Mouse (Mus musculus) mouse trophoblast stem cell (cell line): ENCODE data around the gene Padi2.

Source experiments
- in situ Hi-C, 2 experiments: fragments of 300-500 bp; cut with MseI, MboI; formaldehyde crosslinking; loops; 2 replicates in 1 of 2; 3 replicates in 1 of 2; pipeline ENCODE4 v1.15.1; 2025

Gene Padi2

DNA sequence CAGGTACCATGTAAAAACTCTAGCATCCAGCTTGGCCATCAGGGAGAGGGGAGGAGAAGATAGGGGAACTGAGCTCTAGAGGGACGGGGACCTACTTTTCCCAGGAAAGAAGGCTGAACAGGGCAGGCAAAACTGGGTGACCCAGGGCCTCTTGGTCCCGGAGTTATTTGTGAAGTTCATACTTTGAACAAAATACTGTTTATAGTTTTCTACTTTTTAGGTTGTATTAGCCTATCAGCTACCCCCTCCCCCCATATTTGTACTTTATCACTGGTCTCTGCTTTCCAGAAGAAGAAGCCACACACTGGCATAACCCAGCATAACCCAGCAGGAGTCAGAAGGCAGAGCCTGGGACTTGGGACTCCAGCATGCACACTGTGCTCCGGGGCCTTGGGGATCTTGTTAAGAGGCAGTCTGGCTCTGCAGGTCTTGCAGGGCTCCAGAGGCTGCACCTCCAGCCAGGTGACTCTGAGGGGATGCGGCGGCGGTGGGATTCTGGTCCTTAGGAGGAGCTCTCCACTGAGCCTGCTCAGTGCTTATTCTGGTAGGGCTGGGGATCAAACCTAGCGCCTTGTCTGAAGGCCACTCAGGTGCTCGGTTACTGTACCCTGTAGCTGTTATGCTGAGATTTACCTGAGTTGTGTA lies 25.0 kb upstream of the Padi2 start:
- in situ Hi-C loops, result no loop called here

DNA sequence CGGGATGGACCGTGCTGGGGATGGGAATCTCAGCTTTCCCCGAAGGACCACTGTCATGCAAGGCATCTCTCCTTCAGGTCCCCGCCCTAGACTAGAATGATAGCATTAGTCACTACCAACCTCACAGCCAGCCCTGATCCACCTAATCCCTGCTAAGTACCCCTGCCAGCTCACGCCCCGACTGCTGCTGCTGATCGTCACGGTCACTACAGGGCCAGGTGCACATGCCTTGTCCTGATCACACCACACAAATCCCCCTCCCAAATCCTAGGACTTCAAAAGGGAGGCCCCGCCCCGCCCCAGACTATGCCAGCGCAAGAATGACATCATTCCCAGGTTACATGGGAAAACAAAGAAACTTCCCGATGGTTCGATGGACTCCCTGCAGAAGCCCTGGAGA lies 24.4 kb upstream of the Padi2 start:
- in situ Hi-C loops, result no loop called here

DNA sequence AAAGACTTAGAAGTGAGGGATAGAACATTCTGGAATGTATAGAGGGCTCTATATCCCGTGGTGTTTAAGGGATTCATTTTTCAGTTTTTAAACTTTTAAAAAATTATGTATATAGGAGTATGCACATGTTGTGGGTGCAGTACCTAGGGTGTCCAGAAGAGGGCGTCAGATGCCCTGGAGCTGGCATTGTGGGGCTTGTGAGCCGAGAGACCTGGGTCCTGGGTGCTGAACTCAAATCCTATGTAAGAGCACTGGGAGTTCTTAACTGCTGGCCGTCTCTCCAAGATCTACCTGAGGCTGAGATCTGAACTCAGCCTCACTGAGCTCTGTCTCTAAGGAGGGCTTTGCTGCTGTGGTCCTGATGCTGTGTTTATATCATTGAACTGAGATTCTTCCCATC lies 23.8 kb upstream of the Padi2 start:
- in situ Hi-C loops, result no loop called here

DNA sequence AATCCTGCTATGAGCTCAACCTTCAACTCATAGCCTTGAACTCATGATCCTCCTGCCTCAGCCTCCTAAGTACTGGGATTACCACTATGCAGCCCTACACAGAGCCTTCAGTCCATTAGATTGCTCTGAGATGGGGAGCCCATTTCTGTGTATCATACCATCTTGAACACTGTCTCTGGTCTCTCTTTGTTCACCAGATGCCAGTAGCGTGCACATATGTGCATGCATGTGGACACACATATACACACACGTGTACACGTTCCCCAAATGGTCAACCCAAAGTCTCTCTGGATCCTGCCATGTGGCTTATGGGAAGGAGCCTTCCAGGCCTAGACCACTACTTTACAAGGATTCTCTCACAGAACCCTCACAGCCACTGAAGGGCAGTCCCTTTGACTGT lies 23.2 kb upstream of the Padi2 start:
- in situ Hi-C loops, result no loop called here

DNA sequence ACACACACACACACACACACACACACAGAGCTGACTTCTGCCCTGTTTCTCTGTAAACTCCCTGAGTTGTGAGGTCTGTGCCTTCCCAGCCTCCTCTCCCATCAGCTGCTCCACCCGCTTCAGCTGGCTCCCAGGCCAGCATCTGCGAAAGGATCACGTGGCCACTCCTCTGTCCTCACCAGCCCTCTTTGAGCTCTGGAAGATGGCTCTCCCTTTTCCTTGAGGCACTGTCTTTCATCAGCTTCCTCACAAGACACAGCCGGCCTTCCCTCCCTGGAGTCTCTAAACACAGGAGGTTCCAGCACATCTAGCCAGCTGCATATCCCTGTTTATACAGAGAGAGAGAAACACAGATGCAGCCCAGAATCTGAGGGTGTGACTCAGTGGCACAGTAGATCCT lies 22.3 kb upstream of the Padi2 start:
- in situ Hi-C loops, result no loop called here

DNA sequence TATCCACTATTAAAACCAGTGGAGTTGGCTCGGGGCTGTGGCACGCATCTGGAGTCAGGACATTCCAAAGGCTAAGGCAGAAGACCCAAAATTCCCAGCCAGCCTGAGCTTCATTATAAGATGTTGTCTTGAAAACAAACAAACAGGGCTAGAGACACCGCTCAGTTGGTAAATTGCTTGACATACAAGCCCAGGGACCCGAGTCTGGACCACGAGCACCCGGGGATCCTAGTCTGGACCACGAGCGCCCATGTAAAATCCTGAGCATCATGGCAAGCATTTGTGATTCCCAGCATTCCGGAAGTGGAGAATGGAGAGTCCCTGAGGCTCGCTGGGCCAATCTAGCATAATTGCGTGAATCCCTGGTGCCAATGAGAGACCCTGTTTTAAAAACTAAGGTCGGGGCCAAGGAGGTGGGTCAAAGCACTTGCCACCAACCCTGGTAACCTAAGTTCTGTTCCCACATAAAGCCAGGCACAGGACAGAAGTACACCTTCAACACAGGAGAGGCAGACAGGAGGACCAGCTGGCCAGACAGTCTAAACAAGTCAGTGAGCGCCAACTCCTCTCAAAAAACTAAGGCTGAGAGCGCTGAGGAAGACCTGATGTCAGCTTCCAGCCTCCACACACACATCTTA lies 14.5 kb upstream of the Padi2 start:
- in situ Hi-C loops, result no loop called here

DNA sequence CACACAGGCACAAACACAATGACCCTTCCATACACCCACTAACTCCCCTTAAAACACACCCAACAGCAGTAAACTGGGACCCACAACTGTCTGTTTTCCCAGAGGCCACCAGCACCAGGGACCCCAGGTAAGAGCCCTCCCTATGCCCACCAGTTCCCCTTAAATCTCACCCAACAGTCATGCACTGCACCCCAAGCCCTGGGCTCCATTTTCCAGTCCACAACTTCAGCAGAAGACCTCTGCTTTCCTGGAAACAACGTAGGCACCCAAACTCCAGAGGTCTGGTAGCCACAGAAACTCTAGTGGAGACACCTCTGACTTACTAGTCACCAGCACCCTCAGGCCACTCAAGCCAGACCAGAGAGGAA lies 14.0 kb upstream of the Padi2 start:
- in situ Hi-C loops, result no loop called here

DNA sequence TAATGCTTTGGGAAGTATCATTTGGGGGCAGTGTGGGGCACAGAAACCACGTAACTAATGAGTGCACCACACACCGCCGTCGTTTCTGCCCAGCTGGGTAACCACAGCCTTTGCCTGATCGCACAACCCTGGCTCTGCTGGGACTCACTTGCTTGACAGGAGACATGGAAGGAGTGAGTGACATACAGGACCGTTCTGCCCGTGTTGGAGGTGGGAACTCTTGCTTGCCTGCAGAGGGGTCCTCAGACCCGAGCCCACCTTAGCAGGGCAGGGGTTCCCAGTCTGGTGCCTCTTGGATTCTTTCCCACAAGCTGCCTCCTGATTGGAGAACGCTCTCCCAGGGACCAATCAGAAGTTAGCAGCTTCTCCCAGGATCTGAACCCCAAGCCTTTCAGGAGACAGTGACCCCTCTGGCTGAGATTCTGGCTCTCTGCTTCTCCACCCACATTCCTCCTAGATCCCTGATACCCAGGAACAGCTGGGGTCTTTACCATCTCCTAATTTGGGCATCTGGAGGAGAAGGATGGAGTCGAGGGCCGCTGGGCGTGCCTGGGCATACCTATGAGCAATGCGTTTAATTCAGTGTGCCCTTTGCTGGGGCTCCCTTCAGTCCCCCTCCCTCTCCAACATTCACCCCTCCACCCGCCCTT lies 1.2 kb upstream of the Padi2 start:
- in situ Hi-C loops, result loop anchor here (5.0 to 10.0 kb wide), 3 partner anchors 57 to 310 kb away; partner anchors contain the start of gene Sdhb (in 1 of the 2)

DNA sequence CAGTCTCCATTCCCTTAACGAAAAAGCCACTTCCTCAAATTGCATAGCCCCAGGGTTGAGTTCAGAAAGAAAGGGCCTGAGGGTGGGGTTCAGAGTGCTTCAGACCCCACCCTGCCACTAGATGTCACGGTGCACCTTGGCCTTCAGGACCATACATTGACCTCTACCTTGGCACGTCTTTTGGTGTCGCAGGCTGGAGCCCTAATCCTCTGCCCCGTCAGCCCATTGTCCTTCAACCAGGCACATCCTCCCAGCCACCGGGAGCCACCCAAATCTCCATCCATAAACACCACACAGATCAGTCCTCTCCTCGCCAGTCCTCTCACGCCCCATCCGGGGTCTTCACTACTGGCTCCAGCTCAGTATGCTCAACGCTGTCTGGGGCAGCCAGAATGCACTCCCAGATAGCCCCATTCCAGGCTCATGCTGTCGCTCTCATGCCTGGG lies 695 bp upstream of the Padi2 start:
- in situ Hi-C loops, result loop anchor here (5.0 to 10.0 kb wide), 2 partner anchors 57 to 311 kb away; partner anchors contain the start of gene Sdhb (in 1 of the 2)

DNA sequence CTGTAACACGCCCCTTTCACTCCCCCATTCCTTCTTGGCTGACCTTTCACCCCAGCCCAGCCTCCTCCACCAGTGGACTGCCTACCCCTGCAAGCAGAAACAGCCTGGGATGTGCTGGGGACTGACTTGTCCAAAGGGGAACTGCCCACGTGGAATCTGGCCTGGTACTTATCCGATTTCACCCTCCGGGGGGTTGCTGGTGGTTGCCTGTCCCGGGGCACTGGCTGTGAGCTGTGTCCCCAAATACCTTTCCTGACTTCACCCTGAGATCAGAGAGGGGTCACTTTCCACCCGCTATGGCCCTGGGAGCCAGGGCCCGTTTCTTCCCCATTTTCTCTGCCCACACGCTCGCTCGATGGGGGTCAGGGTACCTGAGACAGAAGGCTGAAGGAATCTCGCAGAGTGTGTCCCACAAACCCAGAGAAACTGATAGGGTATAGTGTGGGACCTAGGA lies 710 bp downstream of the Padi2 start:
- in situ Hi-C loops, result loop anchor here (5.0 to 10.0 kb wide), 2 partner anchors 55 to 312 kb away; partner anchors contain the start of gene Sdhb (in 1 of the 2)

DNA sequence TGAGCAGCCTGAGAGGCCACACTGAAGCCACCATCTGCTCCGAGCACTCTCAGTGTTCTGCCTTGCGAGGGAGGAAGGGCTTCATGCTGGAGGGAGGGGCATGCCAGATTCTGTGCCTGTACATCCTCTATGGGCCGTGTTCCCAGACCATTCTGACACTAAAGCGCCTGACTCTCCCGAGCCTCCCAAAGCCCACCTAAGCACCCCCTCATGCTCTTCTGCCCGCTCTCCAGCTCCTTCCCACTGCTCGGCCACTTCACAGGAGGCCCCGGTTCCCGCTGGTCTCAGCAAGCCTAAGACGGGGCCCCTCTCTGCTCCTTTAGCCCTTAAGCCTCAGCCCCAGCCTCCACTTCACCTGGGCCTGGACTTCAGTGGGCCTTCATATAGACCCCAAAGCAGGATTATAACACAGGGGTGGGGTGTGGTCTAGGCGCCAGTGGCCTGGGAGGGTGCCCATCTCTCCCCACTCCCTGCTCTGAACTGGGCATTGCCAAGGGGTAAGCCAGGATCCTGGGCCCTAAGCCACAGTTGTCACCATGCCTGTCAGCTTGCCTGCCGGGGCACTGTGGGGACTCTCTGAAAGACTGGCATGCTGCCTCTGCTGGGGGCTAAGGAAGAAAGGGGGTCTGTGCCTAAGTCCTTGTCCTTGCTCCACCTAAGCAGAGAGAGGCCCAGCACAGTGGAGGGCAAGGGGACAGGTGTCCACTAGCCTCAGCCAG lies 1.3 kb downstream of the Padi2 start:
- in situ Hi-C loops, result loop anchor here (5.0 to 10.0 kb wide), 2 partner anchors 55 to 313 kb away; partner anchors contain the start of gene Sdhb (in 1 of the 2)

DNA sequence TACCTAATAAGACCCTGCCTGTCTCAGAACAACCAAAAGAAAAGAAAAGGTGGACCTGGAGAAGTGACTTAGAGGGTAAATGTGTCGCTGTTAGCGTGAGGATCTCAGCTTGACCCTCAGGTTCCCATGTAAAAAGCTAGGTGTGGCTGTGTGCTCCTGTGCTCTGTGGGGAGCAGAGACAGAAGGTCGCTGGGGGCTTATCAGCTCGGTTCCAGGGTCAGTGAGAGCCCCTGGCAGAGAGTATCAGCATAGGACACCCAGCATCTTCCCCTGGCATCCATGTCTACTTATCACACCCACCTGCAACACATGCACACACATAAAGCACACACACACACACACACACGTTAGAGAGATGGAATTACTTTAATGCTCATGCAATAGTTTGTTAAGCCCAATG lies 2.5 kb downstream of the Padi2 start:
- in situ Hi-C loops, result loop anchor here (5.0 to 10.0 kb wide), 2 partner anchors 54 to 314 kb away; partner anchors contain the start of gene Sdhb (in 1 of the 2)

DNA sequence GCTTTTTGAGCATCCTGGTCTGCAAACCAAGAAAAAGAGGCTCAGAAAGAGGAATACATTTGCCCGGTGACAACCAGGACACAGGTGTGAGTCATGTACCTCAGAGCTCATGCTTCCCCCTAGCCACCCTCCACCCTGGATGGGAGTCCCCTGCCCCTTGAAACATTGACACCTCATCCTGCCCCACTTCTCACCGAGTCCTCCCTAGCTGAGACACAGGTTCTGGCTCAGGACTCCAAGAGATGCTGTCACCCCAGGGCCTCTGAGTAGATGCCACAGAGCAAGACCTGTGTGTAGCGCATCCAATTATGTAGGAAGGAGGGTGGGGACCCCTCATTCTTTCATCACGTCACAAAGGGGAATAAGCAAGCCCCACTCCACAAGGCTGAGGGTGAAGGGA lies 3.4 kb downstream of the Padi2 start:
- in situ Hi-C loops, result loop anchor here (5.0 to 10.0 kb wide), 2 partner anchors 53 to 315 kb away; partner anchors contain the start of gene Sdhb (in 1 of the 2)

DNA sequence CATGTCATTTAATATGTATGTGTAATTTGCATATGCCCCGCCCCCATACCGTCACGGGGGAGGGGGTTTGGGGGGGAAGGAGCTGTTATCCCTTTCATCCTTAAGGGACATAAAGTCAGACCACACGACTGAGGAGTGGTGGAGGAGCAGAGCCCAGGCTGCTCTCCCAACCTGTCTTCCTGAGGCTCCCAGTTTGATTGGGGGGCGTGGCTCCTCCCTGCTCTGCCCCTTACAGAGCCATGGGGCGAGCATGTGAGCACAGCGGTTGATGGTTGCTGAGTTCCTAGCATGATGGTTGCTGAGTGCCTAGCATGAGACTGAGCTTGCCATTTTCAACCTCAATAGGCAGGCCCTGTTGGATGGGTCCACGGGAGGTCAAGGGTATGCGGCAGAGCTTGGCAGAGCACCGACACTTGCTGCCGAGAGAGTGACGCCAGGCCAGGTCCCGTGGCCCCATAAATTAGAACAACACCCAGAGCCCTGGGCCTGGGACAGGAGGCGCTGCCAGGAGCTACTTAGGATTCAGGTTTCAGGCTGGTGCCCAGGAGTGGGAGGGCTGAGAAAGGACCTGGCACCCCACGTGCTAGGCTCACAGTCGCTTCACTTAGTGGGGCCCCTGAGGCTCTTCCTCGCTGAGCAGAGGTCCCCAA lies 4.6 kb downstream of the Padi2 start:
- in situ Hi-C loops, result loop anchor here in 1 of 2 experiments (5.0 kb wide), 1 partner anchor 37 kb away; no protein-coding TSS in a partner anchor

DNA sequence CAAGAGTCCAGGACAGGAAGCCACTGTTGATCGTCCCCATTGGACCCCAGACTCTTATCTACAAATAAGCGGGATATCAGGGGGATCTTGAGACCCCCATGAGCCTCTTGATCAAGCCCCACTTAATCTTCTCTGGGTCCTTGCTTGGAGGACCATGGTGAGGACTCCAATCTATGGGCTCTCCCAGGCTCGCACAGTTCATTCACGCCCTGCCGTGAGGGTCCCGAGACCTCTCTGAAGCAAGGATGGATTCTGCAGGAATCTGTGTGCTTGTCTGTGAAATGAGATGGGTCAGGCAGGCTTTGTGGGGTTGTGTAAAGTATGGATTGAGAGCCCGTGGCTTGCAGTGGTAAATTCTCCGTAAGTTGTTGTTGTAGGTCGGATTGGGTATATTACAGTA lies 5.3 kb downstream of the Padi2 start:
- in situ Hi-C loops, result loop anchor here in 1 of 2 experiments (5.0 kb wide), 1 partner anchor 36 kb away; no protein-coding TSS in a partner anchor

DNA sequence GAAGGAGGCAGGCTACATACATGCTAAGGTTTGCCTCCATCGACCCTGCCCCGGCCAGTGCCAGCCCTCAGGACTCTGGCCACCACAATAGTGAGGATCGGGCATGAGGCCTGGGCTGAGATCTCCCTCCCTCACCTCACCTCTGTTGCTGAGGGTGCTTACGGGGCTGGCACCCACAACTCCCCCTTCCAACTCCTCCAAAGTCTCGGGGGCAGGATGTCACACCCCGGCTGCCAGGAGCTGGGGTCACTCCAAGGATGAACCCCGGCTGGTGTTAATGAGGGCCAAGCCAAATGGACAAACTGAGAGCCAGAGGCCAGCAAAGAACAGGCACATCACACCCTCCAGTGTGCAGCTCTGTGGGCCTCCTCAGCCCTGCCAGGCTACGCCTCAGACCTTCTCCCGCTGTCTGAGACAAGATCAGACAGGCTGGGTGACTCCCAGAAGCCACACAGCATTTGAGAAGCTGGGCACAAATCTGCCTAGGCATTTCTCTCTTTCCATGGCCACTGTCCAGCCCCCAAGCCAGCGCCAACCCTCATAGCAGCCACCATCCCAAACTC lies 6.2 kb downstream of the Padi2 start:
- in situ Hi-C loops, result loop anchor here in 1 of 2 experiments (5.0 kb wide), 1 partner anchor 35 kb away; no protein-coding TSS in a partner anchor

DNA sequence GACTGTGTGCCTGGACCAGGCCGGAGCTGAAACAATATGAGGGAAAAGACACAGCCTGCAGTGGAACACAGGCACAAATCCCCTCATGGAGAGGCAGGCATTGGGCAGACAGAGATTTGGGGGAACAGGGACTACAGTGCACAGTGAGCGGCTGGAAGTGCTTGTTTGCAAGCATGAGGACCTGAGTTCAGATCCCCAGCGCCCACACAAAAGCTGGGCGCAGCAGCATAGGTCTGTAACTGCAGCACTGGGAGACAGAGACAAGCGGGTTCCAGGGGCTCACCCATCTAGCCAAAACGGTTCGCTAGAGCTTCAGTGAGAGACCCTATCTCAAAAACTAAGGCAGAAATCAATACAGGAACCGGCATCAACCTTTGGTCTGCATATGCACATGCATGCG lies 7.4 kb downstream of the Padi2 start:
- in situ Hi-C loops, result loop anchor here in 1 of 2 experiments (5.0 kb wide), 1 partner anchor 34 kb away; no protein-coding TSS in a partner anchor

DNA sequence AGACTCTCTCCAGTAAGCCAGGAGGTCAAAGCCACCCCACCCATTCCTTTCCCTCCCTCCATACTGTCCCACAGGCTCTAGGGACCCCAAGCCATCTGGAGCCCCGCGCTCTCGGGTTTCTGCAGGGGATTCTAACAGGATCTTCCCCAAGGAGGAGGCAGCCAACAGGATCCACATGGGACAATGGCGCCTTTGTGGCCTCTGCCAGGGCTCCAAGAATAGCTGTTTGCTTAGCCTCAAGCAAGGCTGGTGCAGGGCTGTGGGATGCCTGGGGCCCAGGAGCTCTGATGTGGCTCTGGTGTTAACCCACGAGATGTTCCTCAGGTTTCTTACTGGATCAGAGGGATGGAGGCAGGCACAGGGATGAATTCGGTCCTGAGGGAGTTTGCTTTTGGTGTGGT lies 8.6 kb downstream of the Padi2 start:
- in situ Hi-C loops, result loop anchor here in 1 of 2 experiments (5.0 kb wide), 1 partner anchor 33 kb away; no protein-coding TSS in a partner anchor

DNA sequence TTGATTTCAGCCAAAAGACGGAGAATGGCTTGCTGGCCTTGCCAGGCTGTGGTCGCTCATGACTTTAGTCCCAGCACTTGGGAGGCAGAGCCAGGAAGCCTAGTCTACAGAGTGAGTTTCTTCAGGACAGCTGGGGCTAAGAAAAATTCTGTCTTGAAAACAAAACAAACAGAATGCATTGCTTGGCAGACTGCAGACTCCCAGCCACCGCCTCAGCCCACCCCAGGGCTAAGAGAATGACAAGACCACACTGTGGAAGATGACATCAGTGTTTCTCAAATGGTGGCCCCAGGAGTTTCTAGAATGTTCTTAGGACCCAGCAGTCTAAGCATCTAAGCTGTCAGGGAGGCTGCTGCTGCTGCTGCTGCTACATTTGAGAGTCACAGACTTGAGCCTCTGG lies 9.1 kb downstream of the Padi2 start:
- in situ Hi-C loops, result no loop called here

DNA sequence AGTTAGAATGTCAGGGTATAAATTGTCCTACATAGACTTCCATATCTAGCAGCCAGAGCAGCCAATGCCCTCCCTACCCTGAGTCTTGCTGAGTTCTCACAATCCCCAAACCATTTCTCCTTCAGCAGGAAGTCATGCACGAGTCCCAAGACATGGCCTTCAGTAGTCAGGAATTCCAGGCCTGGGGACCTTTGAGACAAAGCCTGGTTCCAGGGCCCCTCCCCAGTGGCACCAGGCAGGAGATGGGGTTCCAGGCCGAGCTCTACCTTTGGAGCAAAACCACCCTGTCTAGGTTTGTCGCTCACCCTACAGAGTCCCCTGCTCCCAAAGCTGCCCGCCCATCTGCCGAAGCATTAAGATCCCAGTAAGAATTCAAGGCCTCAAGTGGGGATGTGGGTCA lies 10.2 kb downstream of the Padi2 start:
- in situ Hi-C loops, result no loop called here
